Mouse (Mus musculus): ENCODE data around the gene Mllt10. TPM values are rescaled to one million over a fixed set of nuclear protein-coding genes. Genes with fewer than 3 reads are reported as not detected.

Gene Mllt10
- polyA plus RNA-seq, 1 experiment, result 27.4 TPM

DNA sequence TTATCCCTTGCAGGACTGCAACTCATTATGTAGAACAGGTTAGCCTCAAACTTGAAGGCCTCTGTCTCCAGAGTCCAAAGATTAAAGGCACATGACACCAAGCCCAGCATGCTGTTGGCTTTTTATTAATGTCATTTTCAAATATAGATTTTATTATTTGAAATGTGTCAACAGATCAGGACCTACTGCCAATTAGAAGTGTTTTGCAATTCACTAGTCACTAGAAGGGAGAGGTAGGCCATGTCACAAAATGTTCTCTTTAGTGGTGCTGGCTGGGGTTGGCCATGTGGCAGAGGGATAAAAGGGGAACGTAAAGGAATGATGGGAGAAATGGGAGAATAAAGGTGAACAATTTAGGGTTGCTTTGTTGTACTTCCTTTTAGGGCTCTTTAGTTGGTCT is 38.8 kb downstream of the Mllt10 start:
- Histone ChIP-seq H3K4me1 (ENCODE audit: control insufficient read depth, insufficient read depth, insufficient read length) (no peaks in the 10 kb centered on the region; the same call in none of the 2 replicates), H3K27me3 (ENCODE audit: control insufficient read depth, insufficient read depth, low read length) (no peaks in the 10 kb centered on the region), H3K4me3 (ENCODE audit: extremely low read depth, insufficient read depth, insufficient read length) (no peak overlapping the region), H3K27ac (ENCODE audit: insufficient read depth, low read length) (no peak overlapping the region), H3K36me3 (ENCODE audit: control insufficient read depth, insufficient read depth, low read length) (peaks cover 10% of the 10 kb centered on the region)
- 97% methylated on average over 1 of the region's 1 CpGs for WGBS
- TF ChIP-seq CTCF (IDR thresholded peaks at IDR 0.05; ENCODE audit: extremely low read depth, insufficient read depth, insufficient read length, insufficient replicate concordance), result no peak
- no peak for TF ChIP-seq POLR2A (IDR thresholded peaks at IDR 0.05; ENCODE audit: low read depth, low read length)
- DNase-seq (ENCODE audit: low read depth in 1 of 2, low spot score in 2 of 2), result no peak

DNA sequence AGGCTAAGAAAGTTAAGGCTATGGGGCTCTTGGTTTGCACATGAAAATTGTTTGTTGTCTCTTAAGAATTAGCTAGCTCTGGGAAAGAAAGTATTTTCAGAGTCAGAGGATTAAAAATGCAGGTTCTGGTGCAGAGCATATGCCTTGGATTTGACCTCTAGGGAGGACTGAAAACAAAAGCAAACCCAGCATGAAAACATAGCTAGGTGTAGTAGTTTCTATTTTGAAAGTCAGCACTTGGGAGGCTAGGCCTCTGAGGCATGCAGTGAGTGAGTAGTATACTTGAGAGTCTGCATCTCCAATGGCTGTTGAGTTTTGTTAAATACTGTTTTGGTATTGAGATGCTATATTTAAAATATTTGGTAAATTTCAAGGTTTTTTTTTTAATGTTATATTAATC is 39.3 kb downstream of the Mllt10 start:
- TF ChIP-seq POLR2A (IDR thresholded peaks at IDR 0.05; ENCODE audit: low read depth, low read length) (no peak), CTCF (IDR thresholded peaks at IDR 0.05; ENCODE audit: extremely low read depth, insufficient read depth, insufficient read length, insufficient replicate concordance) (no peak)
- Histone ChIP-seq H3K27ac (ENCODE audit: insufficient read depth, low read length) (no peak overlapping the region), H3K4me1 (ENCODE audit: control insufficient read depth, insufficient read depth, insufficient read length) (no peaks in the 10 kb centered on the region; the same call in none of the 2 replicates), H3K36me3 (ENCODE audit: control insufficient read depth, insufficient read depth, low read length) (peaks cover 8% of the 10 kb centered on the region), H3K27me3 (ENCODE audit: control insufficient read depth, insufficient read depth, low read length) (no peaks in the 10 kb centered on the region), H3K4me3 (ENCODE audit: extremely low read depth, insufficient read depth, insufficient read length) (no peak overlapping the region)
- DNase-seq (ENCODE audit: low read depth in 1 of 2, low spot score in 2 of 2), result no peak

DNA sequence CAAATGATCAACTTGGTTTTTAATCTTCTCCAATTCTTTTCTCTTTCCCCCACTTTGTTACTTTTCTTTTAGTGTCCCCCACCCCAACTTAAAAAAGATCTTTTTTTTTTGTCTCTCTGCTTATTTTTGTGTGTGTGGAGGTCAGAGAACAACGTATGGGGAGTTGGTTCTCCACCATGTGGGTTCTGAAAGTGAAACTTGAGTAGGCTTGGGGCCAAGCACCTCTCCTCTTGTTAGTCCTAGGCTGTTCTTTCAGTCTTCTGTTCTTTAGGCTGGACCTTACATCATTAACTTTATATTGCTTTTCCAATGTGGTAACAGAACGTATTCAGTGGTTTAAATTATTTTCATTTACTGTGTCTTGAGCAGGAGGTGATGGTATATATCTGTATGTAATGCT is 40.8 kb downstream of the Mllt10 start:
- no peaks in the 10 kb centered on the region; the same call in none of the 2 replicates for H3K4me1 ChIP-seq (ENCODE audit: control insufficient read depth, insufficient read depth, insufficient read length)
- 38% methylated on average over 2 of the region's 2 CpGs for WGBS
- H3K36me3 ChIP-seq (ENCODE audit: control insufficient read depth, insufficient read depth, low read length), result peaks cover 2% of the 10 kb centered on the region; the same call in 1 of the 2 replicates
- no peak overlapping the region for H3K27ac ChIP-seq (ENCODE audit: insufficient read depth, low read length)
- TF ChIP-seq POLR2A (IDR thresholded peaks at IDR 0.05; ENCODE audit: low read depth, low read length) (no peak), CTCF (IDR thresholded peaks at IDR 0.05; ENCODE audit: extremely low read depth, insufficient read depth, insufficient read length, insufficient replicate concordance) (no peak)
- H3K4me3 ChIP-seq (ENCODE audit: extremely low read depth, insufficient read depth, insufficient read length), result no peak overlapping the region
- no peak for DNase-seq (ENCODE audit: low read depth in 1 of 2, low spot score in 2 of 2)
- no peaks in the 10 kb centered on the region for H3K27me3 ChIP-seq (ENCODE audit: control insufficient read depth, insufficient read depth, low read length)

DNA sequence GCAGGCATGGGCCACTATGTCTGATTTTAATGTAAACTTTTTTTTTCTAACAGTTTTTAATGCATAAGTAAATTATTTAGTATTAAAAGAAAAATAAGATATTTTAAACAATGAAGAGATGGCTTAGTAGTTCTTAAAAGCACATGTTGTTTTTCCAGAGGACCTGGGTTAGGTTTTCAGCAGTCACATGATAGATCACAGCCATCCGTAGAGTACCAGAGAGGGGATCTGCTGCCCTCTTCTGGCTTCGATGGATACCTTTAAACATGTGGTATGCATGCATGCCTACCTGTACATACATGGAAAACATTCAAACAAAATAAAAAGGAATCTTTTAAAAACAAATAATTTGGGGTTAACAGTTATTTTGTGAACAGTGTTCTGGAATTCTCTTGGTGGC is 45.9 kb downstream of the Mllt10 start:
- H3K4me3 ChIP-seq (ENCODE audit: extremely low read depth, insufficient read depth, insufficient read length), result no peak overlapping the region
- no peak overlapping the region for H3K27ac ChIP-seq (ENCODE audit: insufficient read depth, low read length)
- TF ChIP-seq POLR2A (IDR thresholded peaks at IDR 0.05; ENCODE audit: low read depth, low read length), result no peak
- 0 out of 2 replicates have a peak, but pooled peaks have one; percentile 8 for TF ChIP-seq CTCF (IDR thresholded peaks at IDR 0.05; ENCODE audit: extremely low read depth, insufficient read depth, insufficient read length, insufficient replicate concordance)
- H3K4me1 ChIP-seq (ENCODE audit: control insufficient read depth, insufficient read depth, insufficient read length), result no peaks in the 10 kb centered on the region; the same call in none of the 2 replicates
- 88% methylated on average over 2 of the region's 2 CpGs for WGBS
- no peaks in the 10 kb centered on the region for H3K36me3 ChIP-seq (ENCODE audit: control insufficient read depth, insufficient read depth, low read length)
- peak in 1 of 2 experiments; percentile 20 for DNase-seq (ENCODE audit: low read depth in 1 of 2, low spot score in 2 of 2)
- no peaks in the 10 kb centered on the region for H3K27me3 ChIP-seq (ENCODE audit: control insufficient read depth, insufficient read depth, low read length)

DNA sequence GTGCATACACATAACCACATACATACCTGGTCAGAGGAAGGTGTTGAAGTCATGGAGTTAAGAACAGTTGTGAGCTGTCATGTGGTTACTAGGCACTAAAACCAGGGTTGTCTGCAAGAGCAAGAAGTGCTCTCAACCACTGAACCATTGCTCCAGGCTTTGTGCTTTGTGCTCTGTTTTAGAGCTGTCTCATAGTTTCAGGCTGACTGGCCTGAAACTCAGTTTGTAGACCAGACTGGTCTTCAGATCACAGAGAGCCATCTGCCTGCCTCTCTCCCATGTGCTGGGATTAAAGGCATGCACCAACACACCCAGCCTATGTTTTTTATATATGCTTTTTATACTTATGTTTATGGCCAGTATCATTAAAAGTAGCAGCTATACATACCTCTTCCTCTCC is 52.5 kb downstream of the Mllt10 start:
- no peaks in the 10 kb centered on the region for H3K27me3 ChIP-seq (ENCODE audit: control insufficient read depth, insufficient read depth, low read length)
- no peak overlapping the region for H3K4me3 ChIP-seq (ENCODE audit: extremely low read depth, insufficient read depth, insufficient read length)
- DNase-seq (ENCODE audit: low read depth in 1 of 2, low spot score in 2 of 2), result no peak

DNA sequence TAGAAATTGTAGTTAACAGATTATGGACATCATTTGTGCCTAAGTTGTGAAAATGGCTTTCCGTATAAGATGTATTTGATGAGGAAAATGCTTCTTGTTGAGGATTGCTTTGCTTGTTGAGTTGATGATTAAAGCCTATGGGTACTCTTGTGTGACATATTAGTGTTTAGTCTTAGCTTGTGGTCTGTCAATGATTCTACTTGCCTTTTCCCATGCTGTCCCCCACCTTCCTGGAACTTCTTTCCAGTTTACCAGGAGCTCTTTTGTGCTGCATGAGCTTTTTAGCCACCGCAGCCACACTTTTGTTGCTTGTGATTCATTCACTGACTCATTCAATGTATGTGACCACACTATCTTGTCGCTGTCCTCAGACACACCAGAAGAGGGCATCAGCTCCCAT is 53.2 kb downstream of the Mllt10 start:
- WGBS, result 99% methylated on average over 3 of the region's 3 CpGs
- no peaks in the 10 kb centered on the region for H3K27me3 ChIP-seq (ENCODE audit: control insufficient read depth, insufficient read depth, low read length)
- no peak for DNase-seq (ENCODE audit: low read depth in 1 of 2, low spot score in 2 of 2)
- TF ChIP-seq CTCF (IDR thresholded peaks at IDR 0.05; ENCODE audit: extremely low read depth, insufficient read depth, insufficient read length, insufficient replicate concordance) (no peak), POLR2A (IDR thresholded peaks at IDR 0.05; ENCODE audit: low read depth, low read length) (no peak)
- H3K4me1 ChIP-seq (ENCODE audit: control insufficient read depth, insufficient read depth, insufficient read length), result no peaks in the 10 kb centered on the region
- H3K4me3 ChIP-seq (ENCODE audit: extremely low read depth, insufficient read depth, insufficient read length), result no peak overlapping the region
- H3K27ac ChIP-seq (ENCODE audit: insufficient read depth, low read length), result no peak overlapping the region
- H3K36me3 ChIP-seq (ENCODE audit: control insufficient read depth, insufficient read depth, low read length), result peaks cover 2% of the 10 kb centered on the region; the same call in 1 of the 2 replicates

More for the DNA sequence above, 52.5 kb downstream of the Mllt10 start:
- no peaks in the 10 kb centered on the region for H3K4me1 ChIP-seq (ENCODE audit: control insufficient read depth, insufficient read depth, insufficient read length)
- H3K36me3 ChIP-seq (ENCODE audit: control insufficient read depth, insufficient read depth, low read length), result peaks cover 2% of the 10 kb centered on the region; the same call in 1 of the 2 replicates
- no peak for TF ChIP-seq POLR2A (IDR thresholded peaks at IDR 0.05; ENCODE audit: low read depth, low read length)
- TF ChIP-seq CTCF (IDR thresholded peaks at IDR 0.05; ENCODE audit: extremely low read depth, insufficient read depth, insufficient read length, insufficient replicate concordance), result no peak
- H3K27ac ChIP-seq (ENCODE audit: insufficient read depth, low read length), result no peak overlapping the region

DNA sequence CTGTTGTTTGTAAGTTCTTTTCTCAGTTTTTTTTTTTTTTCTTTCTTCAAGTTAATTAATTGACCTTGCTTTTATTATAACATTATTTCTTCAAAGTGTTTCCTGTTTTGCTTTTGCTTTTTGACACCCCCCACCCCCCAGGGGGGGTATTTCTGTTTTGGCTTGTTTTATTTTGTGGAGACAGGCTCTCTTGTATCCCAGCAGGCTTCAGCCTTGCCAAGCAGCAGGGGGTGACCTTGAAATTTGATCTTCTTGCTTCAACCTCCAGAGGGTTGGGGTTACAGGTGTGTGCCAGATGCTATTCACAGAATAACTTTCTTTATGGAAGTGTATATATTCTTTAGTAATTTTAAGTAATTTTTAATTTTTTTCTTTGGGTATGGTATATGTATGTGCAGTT is 56.4 kb downstream of the Mllt10 start:
- Histone ChIP-seq H3K4me3 (ENCODE audit: extremely low read depth, insufficient read depth, insufficient read length) (no peak overlapping the region), H3K27me3 (ENCODE audit: control insufficient read depth, insufficient read depth, low read length) (no peaks in the 10 kb centered on the region), H3K27ac (ENCODE audit: insufficient read depth, low read length) (no peak overlapping the region), H3K36me3 (ENCODE audit: control insufficient read depth, insufficient read depth, low read length) (peaks cover 2% of the 10 kb centered on the region; the same call in 1 of the 2 replicates), H3K4me1 (ENCODE audit: control insufficient read depth, insufficient read depth, insufficient read length) (no peaks in the 10 kb centered on the region)
- TF ChIP-seq CTCF (IDR thresholded peaks at IDR 0.05; ENCODE audit: extremely low read depth, insufficient read depth, insufficient read length, insufficient replicate concordance) (no peak), POLR2A (IDR thresholded peaks at IDR 0.05; ENCODE audit: low read depth, low read length) (no peak)
- no peak for DNase-seq (ENCODE audit: low read depth in 1 of 2, low spot score in 2 of 2)
